ENCODE assay signal across 9 mouse cellular contexts in genomic region chr3:126931884-126932506, GRCm38 (mm10).
A peak's percentile ranks its signal among the peaks of the same experiment; 100 is the strongest.
DNase-seq lines count a peak whose midpoint lies in the region; ATAC-seq and TF ChIP-seq lines count a peak whose summit lies in the region.
"Had no signal": no experiment of that assay in that cellular context is flagged by ENCODE, and none has a peak within 500 bp of the region (broad histone marks: within the 10 kb centered on the region; RNA-seq: fewer than 3 reads in every experiment).

No protein-coding gene starts in this region.

- peak; percentile 48; the same call in 1 of the 2 replicates for TF ChIP-seq CTCF in bone marrow macrophage, adult 2 months (IDR thresholded peaks at IDR 0.05; ENCODE audit: low read depth, low read length)

- no peak for TF ChIP-seq POLR2A in bone marrow macrophage, adult 2 months (IDR thresholded peaks at IDR 0.05; ENCODE audit: borderline replicate concordance, low read depth, low read length)

- intact Hi-C loops in left cerebral cortex, postnatal 4 days (cut with DNase I): no loop called here

- DNase-seq in cerebellum, postnatal 10 days: peak; percentile 32 to 50
- DNase-seq in cerebellum, postnatal 36 days: no peak
- peak; percentile 23 for DNase-seq in left cerebral cortex, postnatal 4 days
- DNase-seq in left cerebral cortex, adult 11 months (ENCODE audit: low spot score): no peak
- DNase-seq in gastrocnemius, postnatal 10 days: no peak
- no peak for DNase-seq in gastrocnemius, adult 18-20 months (ENCODE audit: low spot score)

- peak; percentile 74; the same call in 1 of the 2 replicates for ATAC-seq in megakaryocyte-erythroid progenitor cell, adult 5-6 weeks (replicated peaks; ENCODE audit: low FRiP score, low TSS enrichment, poor library complexity, severe bottlenecking)

- no peak overlapping the region for H3K4me3 ChIP-seq in bone marrow macrophage, adult 2 months (ENCODE audit: insufficient read depth, low read length)
- H3K4me3 ChIP-seq: neural tube, embryonic 13.5 days had no signal

- no peak overlapping the region for H3K27ac ChIP-seq in bone marrow macrophage, adult 2 months (ENCODE audit: insufficient read depth, low read depth, low read length)
- H3K27ac ChIP-seq: neural tube, embryonic 13.5 days had no signal

- H3K4me1 ChIP-seq in bone marrow macrophage, adult 2 months (ENCODE audit: control insufficient read depth, insufficient read depth, low read length): peaks cover 5% of the 10 kb centered on the region
- H3K4me1 ChIP-seq: neural tube, embryonic 13.5 days had no signal

Comparison
In these comparisons a context has a peak if more than half of its experiments do, and no peak if none do; other contexts are left out.
1. DNase-seq: peak in cerebellum, postnatal 10 days (2 of 2) and left cerebral cortex, postnatal 4 days (single experiment); none in cerebellum, postnatal 36 days (0 of 2), left cerebral cortex, adult 11 months (single experiment), gastrocnemius, postnatal 10 days (single experiment) and gastrocnemius, adult 18-20 months (single experiment).